Mouse (Mus musculus) hindbrain, embryonic 15.5 days (tissue): ENCODE measurements at regions not wholly inside any gene's neighbourhood (a gene's known extent, or its start where the extent isn't known, plus 50 kb on each side); places are given as distances from the start of the nearest gene placed in this dataset.

Source experiments
- ATAC-seq: fragments of 200-750 bp; cut with Nextera tagmentation; 2 replicates; pipeline ENCODE4 v1.8.0; 2017; ENCODE audit warnings: low read depth, moderate number of reproducible peaks, moderate TSS enrichment; ENCODE audit not compliant: low FRiP score
- H3K27ac ChIP-seq: fragments of 300-500 bp; sonication (generic); replicated peaks from 2 replicates; pipeline ENCODE4 v1.5.1; 2015; ENCODE audit warnings: mild to moderate bottlenecking, inconsistent platforms
- H3K27me3 ChIP-seq: fragments of 300-500 bp; sonication (generic); 2 replicates; pipeline ENCODE4 v1.6.1; 2015; ENCODE audit warnings: control low read depth, inconsistent platforms
- H3K36me3 ChIP-seq: fragments of 300-500 bp; sonication (generic); 2 replicates; pipeline ENCODE4 v1.6.1; 2015; ENCODE audit warnings: control low read depth, inconsistent platforms
- H3K4me1 ChIP-seq: fragments of 300-500 bp; sonication (generic); replicated peaks from 2 replicates; pipeline ENCODE4 v1.6.1; 2015; ENCODE audit warnings: control low read depth, inconsistent platforms
- H3K4me2 ChIP-seq: fragments of 300-500 bp; sonication (generic); 2 replicates; pipeline ENCODE4 v1.6.1; 2015; ENCODE audit warnings: moderate library complexity, mild to moderate bottlenecking, inconsistent platforms
- H3K4me3 ChIP-seq: fragments of 300-500 bp; sonication (generic); 2 replicates; pipeline ENCODE4 v1.5.1; 2015; ENCODE audit warnings: mild to moderate bottlenecking, inconsistent platforms
- H3K9ac ChIP-seq: fragments of 300-500 bp; sonication (generic); 2 replicates; pipeline ENCODE4 v1.6.1; 2015; ENCODE audit warnings: inconsistent platforms
- H3K9me3 ChIP-seq: fragments of 300-500 bp; sonication (generic); 2 replicates; pipeline ENCODE4 v1.6.1; 2016; ENCODE audit warnings: control low read depth, inconsistent platforms
- WGBS: fragments of 180-500 bp; shearing (Covaris S2); methylation state at CpG from one replicate; pipeline ENCODE4 v1.1.7; 2015; 5-methylcytosine and 5-hydroxymethylcytosine counted together

DNA sequence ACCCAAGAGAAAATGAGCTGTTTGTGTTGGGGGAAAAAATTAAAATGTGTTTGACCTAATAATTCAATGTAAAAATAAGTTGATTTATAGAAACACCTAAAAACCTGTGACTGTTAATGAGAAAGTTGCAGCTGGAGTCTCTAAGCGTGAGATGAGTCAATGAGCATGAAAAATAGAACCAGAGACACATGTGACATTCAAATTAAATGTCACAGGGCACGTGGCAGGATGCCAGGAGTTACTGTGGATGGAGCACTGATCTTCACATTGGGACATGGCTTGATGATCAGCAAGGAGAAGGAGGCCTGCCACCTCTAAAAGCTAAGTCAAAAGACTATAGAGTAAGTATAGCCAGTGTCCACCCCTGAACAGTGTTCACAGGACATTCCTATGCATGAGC, 103.7 kb upstream of the Irs2 start:
- no peak for ATAC-seq
- H3K27me3 ChIP-seq: no peaks in the 10 kb centered on the region

DNA sequence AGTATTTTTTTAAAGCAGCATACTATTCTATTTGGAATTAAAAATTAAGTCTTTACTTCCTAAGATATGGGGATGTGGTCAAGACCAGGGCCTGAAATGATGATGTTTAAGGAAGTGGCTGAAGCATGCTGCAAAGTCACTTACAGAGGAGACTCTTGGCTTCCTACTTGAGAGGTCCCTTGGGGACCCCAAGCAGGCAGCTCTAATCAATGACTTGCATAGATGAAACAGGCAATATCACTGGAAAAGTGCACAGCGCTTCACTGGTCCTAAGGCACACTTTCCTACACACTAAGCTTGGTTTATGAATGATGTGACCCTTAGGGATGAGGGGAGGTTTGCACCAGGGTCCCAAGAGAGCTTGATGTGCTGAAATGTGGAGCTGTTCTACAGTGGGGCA, 99.2 kb upstream of the Irs2 start:
- Histone ChIP-seq H3K27me3 (no peaks in the 10 kb centered on the region), H3K4me2 (no peak overlapping the region), H3K4me3 (no peak overlapping the region), H3K9me3 (no peaks in the 10 kb centered on the region), H3K4me1 (no peaks in the 10 kb centered on the region), H3K36me3 (no peaks in the 10 kb centered on the region), H3K27ac (no peak overlapping the region), H3K9ac (no peak overlapping the region)
- ATAC-seq: no peak
- 88% methylated on average over 1 of the region's 1 CpGs for WGBS

More for the DNA sequence above, 103.7 kb upstream of the Irs2 start:
- Histone ChIP-seq H3K4me1 (peaks cover 6% of the 10 kb centered on the region), H3K9me3 (no peaks in the 10 kb centered on the region), H3K9ac (no peak overlapping the region), H3K4me2 (no peak overlapping the region), H3K4me3 (no peak overlapping the region), H3K27ac (no peak overlapping the region), H3K36me3 (no peaks in the 10 kb centered on the region)
- 57% methylated on average over 2 of the region's 2 CpGs for WGBS

DNA sequence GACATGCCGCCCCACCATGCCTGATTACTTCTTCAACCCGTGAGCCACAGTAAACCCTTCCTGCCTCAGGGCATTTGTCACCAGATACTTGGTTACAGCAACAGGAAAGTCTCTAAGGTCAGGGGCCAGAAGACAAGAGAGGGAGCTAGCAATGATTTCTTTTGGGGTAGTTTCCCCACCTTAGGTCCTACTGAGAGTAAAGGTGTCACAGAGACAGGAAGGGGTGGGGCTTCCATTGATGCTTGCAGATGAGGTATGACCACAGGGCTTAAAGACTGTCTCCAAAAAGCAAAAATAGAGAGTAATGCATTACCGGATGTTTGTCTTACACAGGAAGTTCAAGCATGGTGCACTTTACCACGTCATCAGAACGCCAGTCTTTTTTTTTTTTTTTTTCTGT, 98.8 kb upstream of the Irs2 start:
- H3K9ac ChIP-seq: no peak overlapping the region
- WGBS: 88% methylated on average over 5 of the region's 5 CpGs
- H3K27ac ChIP-seq: no peak overlapping the region
- no peaks in the 10 kb centered on the region for H3K36me3 ChIP-seq
- no peaks in the 10 kb centered on the region for H3K27me3 ChIP-seq
- H3K9me3 ChIP-seq: no peaks in the 10 kb centered on the region
- H3K4me2 ChIP-seq: no peak overlapping the region
- H3K4me1 ChIP-seq: no peaks in the 10 kb centered on the region
- H3K4me3 ChIP-seq: no peak overlapping the region
- no peak for ATAC-seq

DNA sequence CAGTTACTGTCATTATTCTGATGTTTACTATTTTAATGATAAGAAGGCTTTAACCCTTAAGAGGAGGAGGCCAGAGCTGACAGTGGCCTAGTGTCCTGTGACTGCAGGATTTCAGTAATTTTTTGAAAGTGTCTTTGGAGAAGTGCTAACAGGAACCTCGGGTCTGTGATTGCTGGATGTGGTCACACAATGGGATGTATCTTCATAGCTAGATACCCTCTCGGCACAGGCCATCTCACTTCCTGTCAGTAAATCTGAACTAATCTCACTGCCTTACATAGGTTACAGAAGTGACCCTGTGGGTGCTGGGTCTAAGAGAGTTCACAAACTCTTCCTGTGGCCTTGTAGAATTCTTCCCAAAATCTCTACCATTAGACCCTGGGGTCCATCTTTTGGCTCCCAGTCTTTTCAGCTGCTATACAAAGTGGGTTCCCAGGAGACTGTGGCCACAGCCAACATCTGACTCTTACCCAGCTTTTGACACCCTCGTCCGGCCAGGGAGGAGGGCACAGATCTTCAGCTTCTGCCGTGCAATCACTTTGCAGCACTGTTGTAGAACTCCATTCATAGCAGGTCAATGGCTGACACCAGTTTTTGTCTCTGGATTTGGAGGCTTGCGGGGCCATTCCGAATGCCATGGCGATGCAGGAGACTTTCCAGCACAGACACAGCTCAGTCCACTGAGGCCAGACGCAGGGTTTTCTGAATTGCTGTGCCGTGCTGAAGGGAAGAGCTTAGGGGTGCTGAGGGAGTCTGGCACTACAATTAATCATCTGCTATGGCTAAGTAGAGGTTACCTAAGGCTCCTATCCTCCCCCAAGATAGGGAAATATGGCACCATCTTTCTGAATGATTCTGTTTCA, 95.7 kb upstream of the Irs2 start:
- Histone ChIP-seq H3K4me2 (no peak overlapping the region), H3K27me3 (no peaks in the 10 kb centered on the region), H3K4me1 (peaks cover 8% of the 10 kb centered on the region; the same call in 1 of the 2 replicates), H3K27ac (no peak overlapping the region), H3K4me3 (no peak overlapping the region), H3K9me3 (no peaks in the 10 kb centered on the region), H3K9ac (no peak overlapping the region), H3K36me3 (no peaks in the 10 kb centered on the region)
- 49% methylated on average over 10 of the region's 10 CpGs for WGBS
- peak; percentile 51; the same call in 1 of the 2 replicates for ATAC-seq

DNA sequence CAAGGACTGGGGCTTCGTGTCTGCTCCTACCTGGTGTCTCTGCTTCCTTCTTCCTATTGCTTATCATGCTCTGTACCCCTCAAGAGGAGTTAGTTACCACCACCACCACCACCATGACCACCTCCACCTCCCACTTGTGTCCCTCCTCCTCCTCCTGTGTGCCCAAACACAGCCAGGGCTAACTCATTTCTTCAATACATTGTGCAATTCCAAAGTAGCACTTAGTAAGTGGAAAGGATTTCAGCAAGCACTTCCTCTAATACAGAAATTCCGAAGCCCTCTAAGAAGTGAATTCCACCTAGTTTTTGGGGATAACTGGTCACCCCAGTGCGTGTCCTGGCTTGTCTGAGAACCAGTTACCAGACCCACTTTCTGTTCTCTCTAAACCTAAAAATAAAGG, 92.1 kb upstream of the Irs2 start:
- Histone ChIP-seq H3K4me1 (peaks cover 17% of the 10 kb centered on the region; the same call in 1 of the 2 replicates), H3K9me3 (no peaks in the 10 kb centered on the region), H3K9ac (no peak overlapping the region), H3K27ac (no peak overlapping the region), H3K27me3 (no peaks in the 10 kb centered on the region), H3K36me3 (no peaks in the 10 kb centered on the region), H3K4me3 (no peak overlapping the region), H3K4me2 (no peak overlapping the region)
- 96% methylated on average over 3 of the region's 3 CpGs for WGBS
- no peak for ATAC-seq

DNA sequence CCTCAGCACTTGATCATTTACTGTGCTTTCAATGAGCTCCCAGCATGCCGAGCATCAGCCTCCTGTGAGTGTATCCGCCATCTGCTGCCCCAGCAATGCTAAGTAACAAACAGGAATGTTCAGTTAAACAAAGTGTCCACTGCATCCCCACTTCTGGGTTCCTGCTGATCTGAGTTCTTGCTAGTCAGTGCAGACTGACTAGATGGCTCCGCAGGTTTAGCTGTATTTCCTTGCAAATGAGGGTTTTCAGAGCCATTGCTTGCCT, 91.3 kb upstream of the Irs2 start:
- H3K4me1 ChIP-seq: peaks cover 17% of the 10 kb centered on the region; the same call in 1 of the 2 replicates
- H3K4me2 ChIP-seq: no peak overlapping the region
- no peaks in the 10 kb centered on the region for H3K36me3 ChIP-seq
- H3K4me3 ChIP-seq: no peak overlapping the region
- H3K9me3 ChIP-seq: no peaks in the 10 kb centered on the region
- no peak overlapping the region for H3K9ac ChIP-seq
- no peaks in the 10 kb centered on the region for H3K27me3 ChIP-seq
- no peak overlapping the region for H3K27ac ChIP-seq
- no peak for ATAC-seq
- 57% methylated on average over 3 of the region's 3 CpGs for WGBS

DNA sequence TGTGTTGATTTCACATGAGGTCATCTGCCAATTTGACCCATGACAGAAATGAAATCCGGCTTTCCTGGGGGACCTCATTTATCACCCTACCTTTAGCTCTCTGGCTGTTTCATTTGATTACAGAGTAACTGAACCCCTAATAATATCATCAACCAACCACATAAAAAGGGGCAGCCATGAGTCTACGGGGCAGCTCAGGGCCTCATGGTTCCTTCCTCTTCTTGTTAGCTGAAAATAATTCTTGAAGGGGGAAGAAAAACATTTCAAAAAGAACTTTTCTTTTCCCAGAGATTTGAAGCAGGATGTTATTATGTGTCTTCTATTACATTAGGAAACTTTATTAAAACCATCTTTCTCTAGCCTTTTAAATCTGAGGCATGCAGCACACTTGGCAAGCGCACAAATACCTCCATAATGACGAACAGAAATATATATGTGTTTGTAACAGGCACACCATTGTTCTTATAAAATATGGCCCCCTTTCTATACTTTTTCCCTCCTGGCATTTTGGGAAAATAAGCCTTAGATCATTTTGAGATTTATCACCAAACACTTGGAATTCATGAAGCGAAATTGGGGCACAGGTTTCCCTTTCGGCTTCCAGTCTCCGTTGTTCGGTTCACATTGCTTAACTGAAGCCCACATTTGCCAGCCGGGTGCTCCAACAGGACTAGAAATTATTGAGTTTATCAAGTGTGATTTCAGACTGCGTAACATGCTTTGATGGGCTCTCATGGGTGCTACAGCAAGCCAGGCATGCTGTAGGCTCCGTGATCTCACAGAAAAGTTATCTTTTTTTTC, 90.7 kb upstream of the Irs2 start:
- no peak overlapping the region for H3K4me3 ChIP-seq
- H3K4me1 ChIP-seq: peaks cover 17% of the 10 kb centered on the region; the same call in 1 of the 2 replicates
- no peak overlapping the region for H3K4me2 ChIP-seq
- no peak overlapping the region for H3K27ac ChIP-seq
- 75% methylated on average over 11 of the region's 11 CpGs for WGBS
- no peak for ATAC-seq
- no peaks in the 10 kb centered on the region for H3K27me3 ChIP-seq
- H3K9me3 ChIP-seq: no peaks in the 10 kb centered on the region
- no peaks in the 10 kb centered on the region for H3K36me3 ChIP-seq
- H3K9ac ChIP-seq: no peak overlapping the region

DNA sequence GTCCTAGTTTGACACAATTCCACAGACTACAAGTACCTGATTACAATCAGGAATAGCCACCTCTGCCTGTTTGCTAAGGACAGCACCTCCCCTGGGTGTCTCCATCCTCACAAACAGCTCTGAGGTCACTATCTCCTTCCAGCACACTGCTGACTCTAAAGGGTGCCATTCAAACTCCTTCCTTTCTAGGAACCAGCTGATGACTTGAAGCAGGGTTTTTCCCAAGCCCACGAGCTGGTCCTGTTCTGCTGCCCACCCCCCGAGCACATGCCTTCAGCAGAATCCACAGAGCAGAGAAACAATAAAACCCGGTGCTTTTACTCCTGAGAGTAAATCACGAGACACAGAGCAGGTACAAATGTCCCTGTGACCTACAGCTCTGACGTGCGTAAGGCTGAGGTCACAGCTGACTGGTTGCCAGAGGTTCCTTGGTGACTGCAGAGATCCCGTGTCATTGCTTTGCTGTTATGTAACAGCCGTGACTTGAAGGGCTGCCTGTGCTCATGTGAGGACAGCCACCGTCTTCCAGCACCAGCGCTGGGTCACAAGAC, 90.0 kb upstream of the Irs2 start:
- H3K4me3 ChIP-seq: no peak overlapping the region
- no peak overlapping the region for H3K4me2 ChIP-seq
- 47% methylated on average over 10 of the region's 10 CpGs for WGBS
- H3K36me3 ChIP-seq: no peaks in the 10 kb centered on the region
- H3K9me3 ChIP-seq: no peaks in the 10 kb centered on the region
- H3K27me3 ChIP-seq: no peaks in the 10 kb centered on the region
- ATAC-seq: no peak
- no peak overlapping the region for H3K9ac ChIP-seq
- no peak overlapping the region for H3K27ac ChIP-seq
- peaks cover 17% of the 10 kb centered on the region; the same call in 1 of the 2 replicates for H3K4me1 ChIP-seq

DNA sequence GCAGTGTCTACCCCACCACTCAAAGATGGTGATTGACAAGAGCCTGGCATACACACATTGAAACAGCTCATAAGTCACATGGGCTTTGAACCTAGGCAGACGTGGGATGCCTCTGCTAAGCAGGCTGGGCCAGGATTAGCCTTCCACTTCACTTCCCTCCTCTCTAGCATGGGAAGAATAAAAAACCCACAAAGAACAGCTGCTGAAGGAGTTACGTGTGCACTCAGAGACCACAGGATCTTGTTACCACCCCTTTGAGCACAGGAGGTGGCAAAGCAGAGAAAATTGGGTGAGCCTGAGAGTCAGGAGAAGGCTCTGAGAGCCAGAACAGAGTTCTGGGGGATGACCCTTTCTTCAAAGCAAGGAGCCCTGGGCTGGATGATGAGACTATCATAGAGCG, 89.6 kb upstream of the Irs2 start:
- 75% methylated on average over 3 of the region's 3 CpGs for WGBS
- H3K27ac ChIP-seq: no peak overlapping the region

DNA sequence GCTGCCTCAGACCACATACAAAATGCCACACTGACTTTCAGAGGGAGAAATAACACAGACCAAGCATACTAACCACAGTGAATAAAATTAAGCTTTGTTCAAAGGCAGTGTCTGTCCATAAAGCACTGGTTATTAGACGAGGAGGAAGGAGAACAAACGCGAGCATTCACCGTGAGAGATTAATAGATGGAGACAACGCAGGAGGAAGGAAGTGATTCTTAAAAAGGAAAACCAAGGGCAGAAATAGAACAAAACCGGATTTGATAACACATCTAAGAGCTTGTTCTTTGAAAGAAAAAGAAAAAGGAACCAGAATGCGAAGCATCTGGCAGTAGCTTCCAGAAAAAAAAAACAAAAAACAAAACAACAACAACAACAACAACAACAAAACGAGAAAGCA, 86.3 kb upstream of the Irs2 start:
- no peaks in the 10 kb centered on the region for H3K27me3 ChIP-seq
- H3K27ac ChIP-seq: no peak overlapping the region
- no peak overlapping the region for H3K9ac ChIP-seq
- H3K4me3 ChIP-seq: no peak overlapping the region
- WGBS: 49% methylated on average over 8 of the region's 8 CpGs
- H3K4me1 ChIP-seq: peaks cover 13% of the 10 kb centered on the region; the same call in 1 of the 2 replicates
- H3K36me3 ChIP-seq: no peaks in the 10 kb centered on the region
- ATAC-seq: no peak
- no peak overlapping the region for H3K4me2 ChIP-seq
- H3K9me3 ChIP-seq: no peaks in the 10 kb centered on the region

More for the DNA sequence above, 89.6 kb upstream of the Irs2 start:
- H3K9me3 ChIP-seq: no peaks in the 10 kb centered on the region
- no peak for ATAC-seq
- H3K36me3 ChIP-seq: no peaks in the 10 kb centered on the region
- H3K4me1 ChIP-seq: peaks cover 17% of the 10 kb centered on the region; the same call in 1 of the 2 replicates
- no peak overlapping the region for H3K4me2 ChIP-seq
- H3K4me3 ChIP-seq: no peak overlapping the region
- no peak overlapping the region for H3K9ac ChIP-seq
- no peaks in the 10 kb centered on the region for H3K27me3 ChIP-seq

DNA sequence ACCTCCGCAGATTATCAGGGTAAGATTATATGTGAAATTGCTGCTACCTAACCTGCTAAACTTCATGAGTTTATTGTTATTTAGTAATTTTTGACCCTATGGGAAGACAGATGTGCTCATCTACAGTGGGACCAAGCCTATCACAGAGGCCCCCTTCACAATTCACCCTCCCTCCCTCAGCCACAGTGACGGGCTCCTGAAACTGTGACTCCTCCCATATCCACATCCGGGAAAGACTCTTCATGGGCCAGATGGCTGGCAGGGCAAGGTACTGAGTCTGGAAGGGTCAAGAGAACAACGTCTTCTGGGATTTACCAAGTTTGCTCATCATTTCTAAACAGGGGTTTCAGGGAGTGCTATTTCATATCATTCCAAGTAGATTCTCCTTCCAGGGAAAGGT, 84.1 kb upstream of the Irs2 start:
- Histone ChIP-seq H3K36me3 (no peaks in the 10 kb centered on the region), H3K9ac (no peak overlapping the region), H3K4me3 (no peak overlapping the region), H3K9me3 (no peaks in the 10 kb centered on the region), H3K27ac (no peak overlapping the region), H3K27me3 (no peaks in the 10 kb centered on the region), H3K4me2 (no peak overlapping the region), H3K4me1 (no peaks in the 10 kb centered on the region)
- WGBS: 74% methylated on average over 4 of the region's 4 CpGs
- ATAC-seq: no peak

DNA sequence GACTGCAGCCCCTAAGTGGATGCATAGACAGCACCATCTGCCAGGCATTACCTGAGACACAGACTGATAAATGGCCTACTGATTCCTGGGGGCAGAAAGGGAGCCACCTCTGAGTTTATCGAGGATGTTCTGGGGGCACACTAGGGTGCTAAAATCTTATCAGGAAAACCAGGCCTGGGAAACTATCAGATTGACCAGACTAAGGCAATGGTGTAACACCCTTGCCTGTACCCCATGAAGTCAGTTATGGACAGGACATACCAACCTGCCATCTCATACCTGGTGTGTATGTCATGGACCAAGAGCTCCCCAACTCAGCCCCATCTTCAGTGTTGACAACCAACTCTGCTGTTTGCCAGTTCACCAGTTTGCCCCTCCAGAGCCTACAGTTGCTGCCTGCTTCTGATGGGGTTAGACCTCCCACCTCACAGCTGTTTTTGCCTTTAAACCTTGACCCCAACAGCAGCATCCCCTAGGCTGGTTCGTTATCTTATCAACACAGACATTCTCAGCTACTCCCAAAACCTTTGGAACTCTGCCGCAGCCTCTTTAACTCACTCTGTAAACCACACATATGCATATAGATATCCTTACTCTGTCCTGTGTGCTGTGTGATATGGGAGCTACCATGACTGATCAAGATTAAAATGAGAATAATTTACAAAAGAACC, 83.6 kb upstream of the Irs2 start:
- H3K27ac ChIP-seq: no peak overlapping the region
- H3K4me1 ChIP-seq: no peaks in the 10 kb centered on the region
- WGBS: 88% methylated on average over 3 of the region's 3 CpGs
- H3K4me2 ChIP-seq: no peak overlapping the region
- no peak for ATAC-seq
- H3K4me3 ChIP-seq: no peak overlapping the region
- H3K9ac ChIP-seq: no peak overlapping the region
- no peaks in the 10 kb centered on the region for H3K36me3 ChIP-seq
- no peaks in the 10 kb centered on the region for H3K27me3 ChIP-seq
- H3K9me3 ChIP-seq: no peaks in the 10 kb centered on the region
